Mouse (Mus musculus): Measurements from ENCODE around the gene Spin2f.
"Not testable (repeated sequence)": the region's sequence is repeated elsewhere in the genome, so short reads cannot be mapped to it uniquely, and the experiment has no call there.

Spin2f gene

DNA sequence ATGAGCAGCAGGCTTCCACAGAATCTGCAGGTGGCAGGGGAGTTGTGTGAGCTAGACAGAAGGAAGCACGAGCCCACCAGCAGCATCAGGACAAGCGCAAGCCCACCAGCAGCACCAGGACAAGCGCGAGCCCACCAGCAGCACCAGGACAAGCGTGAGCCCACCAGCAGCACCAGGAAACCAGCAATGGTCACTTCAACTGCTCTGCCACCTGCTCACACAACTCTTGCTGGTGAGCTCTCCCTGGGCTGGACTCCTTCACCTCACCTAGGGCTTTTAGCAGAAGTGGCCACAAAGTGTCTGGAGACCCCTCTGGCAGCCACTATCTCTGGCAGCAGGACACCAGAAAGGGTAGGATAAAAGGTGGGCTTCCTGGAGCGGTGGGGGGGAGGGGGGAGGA lies at the start of gene Spin2f:
Gene Spin2f, plus strand, starts transcription at position 301 of the 400 bp plus-strand sequence.
- in situ Hi-C loops (cut with MboI, MseI): loop anchor here (25.0 kb wide), 1 partner anchor 1809 kb away; no protein-coding TSS in a partner anchor

DNA sequence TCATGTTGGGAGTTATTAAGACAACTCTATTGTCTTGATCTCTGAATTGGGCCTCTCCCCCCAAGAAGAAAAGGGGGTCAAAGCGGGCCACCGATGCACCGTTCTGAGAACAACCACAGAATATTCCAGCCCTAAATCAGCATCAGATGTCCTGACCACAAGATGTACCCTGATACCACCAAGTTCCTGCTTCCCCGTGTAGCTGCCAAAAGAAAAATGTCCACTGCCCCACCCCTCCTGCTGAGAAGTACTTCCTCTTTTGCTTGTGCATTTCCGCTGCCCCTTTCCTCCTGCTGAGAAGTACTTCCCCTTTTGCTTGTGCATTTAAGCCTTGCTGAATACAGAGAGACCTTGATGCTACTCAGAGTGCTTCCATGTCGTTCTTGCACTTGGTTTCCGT lies 41.6 kb upstream of the Spin2f start:
- in situ Hi-C loops (cut with MboI, MseI): loop anchor here (5.0 to 25.0 kb wide), 2 partner anchors 1390 to 1800 kb away; no protein-coding TSS in a partner anchor

DNA sequence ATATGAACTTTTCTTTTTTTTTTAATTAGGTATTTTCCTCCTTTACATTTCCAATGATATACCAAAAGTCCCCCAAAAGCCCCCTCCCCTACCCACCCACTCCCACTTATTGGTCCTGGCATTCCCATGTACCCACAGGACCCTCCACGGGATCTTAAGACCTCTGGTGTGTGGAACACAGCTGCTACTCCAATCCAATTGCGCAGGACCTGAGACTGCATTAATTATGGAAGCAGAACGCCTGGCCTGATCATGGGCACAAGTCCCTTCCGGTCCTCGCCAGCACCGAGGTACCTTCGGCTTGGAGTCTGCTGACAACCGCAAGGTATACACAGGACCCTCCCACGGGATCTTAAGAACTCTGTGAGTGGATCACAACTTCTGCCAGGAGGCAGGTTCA lies 30.2 kb upstream of the Spin2f start:
- in situ Hi-C loops (cut with MboI, MseI): loop anchor here (5.0 to 25.0 kb wide), 3 partner anchors 709 to 1971 kb away; no protein-coding TSS in a partner anchor

DNA sequence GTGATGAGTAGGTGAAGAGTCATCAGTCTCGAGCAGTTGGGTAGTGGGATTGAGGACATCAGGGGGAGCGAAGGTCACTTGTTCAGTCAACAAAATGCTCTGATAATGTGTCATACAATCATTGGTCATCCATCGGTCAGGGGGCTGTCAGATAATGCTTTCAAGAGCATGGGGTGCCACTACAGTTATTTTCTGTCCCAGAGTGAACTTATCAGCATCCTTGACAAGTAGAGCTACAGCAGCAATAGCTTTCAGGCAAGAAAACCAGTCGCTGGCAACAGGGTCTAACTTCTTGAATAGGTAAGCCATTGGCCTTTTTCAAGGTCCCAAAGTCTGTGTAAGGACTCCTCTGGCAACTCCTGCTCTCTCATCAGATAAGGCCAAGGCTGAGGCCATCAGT lies 18.6 kb upstream of the Spin2f start:
- in situ Hi-C loops (cut with MboI, MseI): loop anchor here (10.0 kb wide), 1 partner anchor 1980 kb away; no protein-coding TSS in a partner anchor

DNA sequence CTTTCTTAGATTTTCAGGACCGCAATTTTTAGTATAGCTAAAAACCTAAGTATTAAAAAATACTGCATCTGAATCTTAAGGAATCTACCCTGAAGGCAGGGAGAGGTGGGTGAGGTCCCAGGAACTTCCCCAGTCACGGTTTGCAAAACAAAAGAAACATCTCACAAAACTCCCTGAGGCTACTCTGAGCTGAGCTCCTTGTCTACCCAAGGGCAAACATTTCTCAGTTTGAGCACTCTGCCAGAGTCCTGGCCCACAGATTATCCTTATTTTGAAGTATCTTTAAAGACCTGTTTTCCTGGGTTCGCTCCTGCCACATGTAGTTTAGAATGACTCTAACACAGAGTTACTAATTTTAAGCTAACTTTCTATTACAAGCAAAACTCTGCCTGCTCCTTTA lies 11.9 kb upstream of the Spin2f start:
- in situ Hi-C loops (cut with MboI, MseI): not testable (repeated sequence)

All from T-helper 2 cell (primary cell).